Mouse (Mus musculus) ES-Bruce4 (cell line): ENCODE results near the gene Egln3. TPM values are rescaled to one million over a fixed set of nuclear protein-coding genes. Genes with fewer than 3 reads are reported as not detected.

Experiments used
- H3K27ac ChIP-seq: 2 replicates; pipeline ENCODE4 v1.5.1; 2012; ENCODE audit warnings: low read length, inconsistent platforms; ENCODE audit not compliant: insufficient read depth
- H3K27me3 ChIP-seq: 2 replicates; pipeline ENCODE4 v1.6.1; 2012; ENCODE audit warnings: mild to moderate bottlenecking, low read length, inconsistent platforms; ENCODE audit not compliant: control insufficient read depth, poor library complexity, insufficient read depth, severe bottlenecking
- H3K36me3 ChIP-seq: 2 replicates; pipeline ENCODE4 v1.6.1; 2012; ENCODE audit warnings: inconsistent platforms, mild to moderate bottlenecking, low read length, moderate library complexity; ENCODE audit not compliant: control insufficient read depth, poor library complexity, insufficient read depth, severe bottlenecking
- H3K4me1 ChIP-seq: one replicate; pipeline ENCODE4 v1.8.1; 2011; ENCODE audit warnings: low read length; ENCODE audit not compliant: control insufficient read depth, insufficient read depth
- H3K4me3 ChIP-seq: 2 replicates; pipeline ENCODE4 v1.5.1; 2011; ENCODE audit warnings: low read depth, mild to moderate bottlenecking, low read length
- H3K9ac ChIP-seq: 2 replicates; pipeline ENCODE4 v1.6.1; 2012; ENCODE audit warnings: low read depth, mild to moderate bottlenecking, inconsistent platforms; ENCODE audit not compliant: poor library complexity, severe bottlenecking
- H3K9me3 ChIP-seq: replicated peaks from 2 replicates; pipeline ENCODE4 v1.6.1; 2012; ENCODE audit warnings: mild to moderate bottlenecking, low read length, inconsistent platforms; ENCODE audit not compliant: control insufficient read depth, poor library complexity, insufficient read depth, severe bottlenecking
- CTCF ChIP-seq: IDR thresholded peaks from one replicate; pipeline ENCODE4 v1.8.1; 2011; ENCODE audit warnings: low read depth, low read length
- EP300 ChIP-seq: IDR thresholded peaks from 2 replicates; pipeline ENCODE4 v1.6.1; 2011; ENCODE audit warnings: low read depth, low read length; ENCODE audit not compliant: insufficient read depth
- POLR2A ChIP-seq: IDR thresholded peaks from one replicate; pipeline ENCODE4 v1.8.1; 2011; ENCODE audit warnings: low read length; ENCODE audit not compliant: insufficient read depth
- polyA plus RNA-seq: library from polyadenylated mRNA; stranded (reverse); fragments of >200 nt; gene quantifications from 2 replicates; pipeline ENCODE4 v1.2.4, GENCODE M21; 2011; ENCODE audit warnings: low read depth; ENCODE audit not compliant: missing spikeins, insufficient read depth, insufficient read length

Egln3 gene
- polyA plus RNA-seq, 1 experiment = 19.2 TPM

DNA sequence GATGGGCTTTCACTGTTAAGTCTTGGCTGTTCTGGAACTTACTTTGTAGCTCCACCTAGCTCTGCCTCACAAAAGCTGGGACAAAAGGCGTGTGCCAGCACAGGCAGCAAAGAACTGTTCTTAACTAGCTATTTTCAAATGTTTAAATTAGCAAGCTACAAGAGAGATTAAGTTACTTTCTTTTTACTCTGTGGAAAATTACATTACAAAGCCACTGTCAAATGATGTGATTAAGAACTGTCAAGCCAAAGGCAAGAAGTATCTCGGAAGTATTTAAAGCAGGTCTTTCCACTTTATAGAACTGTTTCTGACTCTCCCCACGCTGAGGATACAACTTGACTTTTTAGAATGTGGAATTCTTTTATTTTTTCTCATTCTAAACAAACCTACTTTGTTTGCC, 21.4 kb upstream of the Egln3 start:
- Histone ChIP-seq H3K36me3 (no peaks in the 10 kb centered on the region), H3K27me3 (no peaks in the 10 kb centered on the region; the same call in 1 of the 2 replicates), H3K27ac (no peak overlapping the region), H3K9ac (no peak overlapping the region), H3K4me1 (peaks cover 13% of the 10 kb centered on the region), H3K4me3 (no peak overlapping the region), H3K9me3 (no peaks in the 10 kb centered on the region; the same call in 1 of the 2 replicates)
- TF ChIP-seq POLR2A (no peak), CTCF (no peak), EP300 (0 out of 2 replicates have a peak, but pooled peaks have one; percentile 14)

DNA sequence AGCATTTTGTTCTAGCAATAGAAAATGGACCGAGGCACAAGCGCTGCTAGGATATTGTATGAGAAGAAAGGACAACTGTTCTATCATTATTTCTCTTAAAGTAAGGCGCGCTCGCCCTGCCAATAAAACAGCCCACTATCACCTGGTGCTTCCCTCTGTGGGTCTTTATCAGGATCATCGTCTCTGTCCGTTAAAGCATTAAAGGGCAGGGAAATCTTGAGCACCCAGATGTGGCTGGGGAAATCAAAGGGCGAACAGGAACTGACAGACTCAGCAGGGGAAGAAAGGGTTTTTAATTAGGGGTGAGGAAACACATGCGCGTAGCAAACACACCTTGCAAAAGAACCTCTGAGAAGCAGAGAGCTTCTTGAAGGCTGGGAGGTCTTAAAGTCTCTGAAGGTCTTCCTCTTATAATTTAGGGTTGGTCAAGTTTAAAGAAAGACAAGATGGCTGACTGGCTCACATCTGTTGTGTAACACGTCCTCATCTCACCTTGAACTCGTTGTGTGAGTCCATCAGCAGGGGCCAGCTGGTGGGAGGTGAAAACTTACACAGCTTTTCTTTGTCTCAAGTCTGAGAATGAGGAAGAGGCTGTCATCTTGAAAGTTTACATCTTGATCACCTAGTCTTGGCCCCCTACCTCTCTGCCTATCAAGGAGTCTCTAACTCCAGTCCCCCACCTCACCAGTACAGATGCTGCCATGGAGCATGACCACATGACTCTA, 18.5 kb upstream of the Egln3 start:
- Histone ChIP-seq H3K27ac (no peak overlapping the region; the same call in 1 of the 2 replicates), H3K4me1 (peaks cover 13% of the 10 kb centered on the region), H3K36me3 (no peaks in the 10 kb centered on the region), H3K9ac (no peak overlapping the region), H3K9me3 (no peaks in the 10 kb centered on the region; the same call in 1 of the 2 replicates), H3K27me3 (no peaks in the 10 kb centered on the region; the same call in 1 of the 2 replicates), H3K4me3 (no peak overlapping the region)
- no peak for TF ChIP-seq CTCF
- no peak for TF ChIP-seq POLR2A
- TF ChIP-seq EP300 = no peak

DNA sequence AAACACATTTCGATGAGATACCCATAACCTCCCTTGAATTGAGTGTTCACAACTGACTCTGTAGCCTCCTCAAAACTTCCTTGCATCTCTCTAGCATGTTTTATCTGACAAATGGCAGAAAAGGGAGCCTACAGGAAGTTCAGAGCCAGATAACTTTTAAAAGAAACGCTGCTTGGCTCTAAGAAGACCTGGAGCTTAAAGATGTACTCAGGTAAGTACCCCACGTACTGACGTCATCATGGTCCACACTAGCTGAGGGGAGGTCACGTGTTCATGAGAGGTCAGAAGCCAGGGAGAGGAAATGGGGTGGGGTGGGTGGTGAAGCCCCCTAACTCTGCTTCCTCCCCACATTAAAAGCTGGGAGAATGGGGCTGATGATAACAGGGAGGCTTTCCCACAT, 13.0 kb upstream of the Egln3 start:
- Histone ChIP-seq H3K4me1 (no peaks in the 10 kb centered on the region), H3K9me3 (no peaks in the 10 kb centered on the region; the same call in 1 of the 2 replicates), H3K27me3 (no peaks in the 10 kb centered on the region), H3K27ac (no peak overlapping the region), H3K36me3 (no peaks in the 10 kb centered on the region), H3K9ac (no peak overlapping the region), H3K4me3 (no peak overlapping the region)
- TF ChIP-seq POLR2A (no peak), EP300 (no peak), CTCF (no peak)

DNA sequence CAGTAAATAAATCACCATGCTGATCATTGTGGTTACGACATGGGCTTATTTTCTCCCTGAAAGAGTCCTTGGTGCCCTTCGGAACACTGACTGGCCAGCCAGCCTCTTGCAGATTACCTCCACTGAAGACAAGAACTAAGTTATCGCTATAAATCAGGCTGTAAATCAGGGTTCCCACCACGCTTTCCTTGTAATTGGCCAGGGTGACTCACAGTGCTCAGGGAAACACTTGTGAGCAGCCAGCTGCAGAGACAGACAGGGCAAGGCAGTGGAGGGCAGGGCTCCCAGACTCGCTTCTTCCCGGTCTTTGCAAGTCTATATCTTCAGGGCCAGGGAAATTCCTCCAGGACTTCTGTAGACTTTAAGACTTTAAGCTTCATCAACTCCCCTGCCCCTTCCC, 10.8 kb upstream of the Egln3 start:
- Histone ChIP-seq H3K27me3 (no peaks in the 10 kb centered on the region), H3K4me3 (no peak overlapping the region), H3K27ac (no peak overlapping the region), H3K9me3 (no peaks in the 10 kb centered on the region), H3K4me1 (no peaks in the 10 kb centered on the region), H3K9ac (no peak overlapping the region), H3K36me3 (no peaks in the 10 kb centered on the region)
- TF ChIP-seq POLR2A (no peak), EP300 (no peak), CTCF (no peak)

DNA sequence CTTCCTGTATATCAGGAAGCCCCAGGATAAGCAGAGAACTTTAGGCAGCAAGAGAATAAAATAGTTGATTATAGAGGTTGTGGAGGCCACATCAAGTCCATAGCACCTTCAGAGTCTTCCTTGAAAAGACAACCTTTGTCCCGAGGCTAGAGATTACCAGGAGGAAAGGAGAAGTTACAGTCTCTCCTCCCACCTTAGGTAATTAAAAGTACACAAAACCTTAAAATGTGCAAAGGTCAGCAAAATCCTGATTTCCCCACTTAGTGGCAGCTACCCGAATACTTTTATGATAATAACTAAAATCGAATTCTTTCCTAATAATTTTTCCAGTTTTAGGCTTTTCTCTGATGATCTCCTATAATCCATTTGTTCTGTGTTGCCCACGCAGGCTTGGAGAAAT, 10.2 kb upstream of the Egln3 start:
- Histone ChIP-seq H3K9ac (no peak overlapping the region), H3K4me1 (no peaks in the 10 kb centered on the region), H3K27ac (no peak overlapping the region), H3K36me3 (no peaks in the 10 kb centered on the region), H3K4me3 (no peak overlapping the region), H3K9me3 (no peaks in the 10 kb centered on the region), H3K27me3 (no peaks in the 10 kb centered on the region)
- TF ChIP-seq EP300 (no peak), CTCF (no peak), POLR2A (no peak)

DNA sequence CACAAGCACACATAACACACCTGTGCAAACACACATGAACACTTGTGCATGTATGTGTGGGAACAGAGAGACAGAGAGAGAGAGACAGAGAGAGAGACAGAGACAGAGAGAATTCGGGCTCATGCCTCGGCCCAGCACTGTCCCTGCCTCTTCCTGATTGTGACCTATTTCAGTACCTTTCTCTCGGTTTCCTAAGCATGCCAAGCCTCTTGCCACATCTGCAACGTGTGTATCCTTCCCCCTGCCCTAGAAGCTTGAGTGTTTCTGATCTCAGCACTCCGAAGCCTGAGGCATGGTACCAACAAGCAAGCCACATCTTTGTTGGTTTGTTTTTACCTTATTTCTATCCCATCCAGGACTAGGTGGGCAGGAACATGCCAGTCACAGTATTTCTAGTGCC, 9.6 kb upstream of the Egln3 start:
- Histone ChIP-seq H3K27me3 (no peaks in the 10 kb centered on the region), H3K36me3 (no peaks in the 10 kb centered on the region), H3K27ac (no peak overlapping the region), H3K9me3 (no peaks in the 10 kb centered on the region), H3K9ac (no peak overlapping the region), H3K4me1 (no peaks in the 10 kb centered on the region), H3K4me3 (no peak overlapping the region)
- TF ChIP-seq POLR2A (no peak), EP300 (no peak), CTCF (no peak)
